Mouse (Mus musculus) midbrain, embryonic 14.5 days (tissue): ENCODE data around the gene Palld. TPM values are rescaled to one million over a fixed set of nuclear protein-coding genes. Genes with fewer than 3 reads are reported as not detected.

Experiments
- ATAC-seq: fragments of 200-750 bp; cut with Nextera tagmentation; 2 replicates; pipeline ENCODE4 v1.8.0; 2017; ENCODE audit warnings: moderate number of reproducible peaks, moderate library complexity; ENCODE audit not compliant: low FRiP score, low TSS enrichment
- DNase-seq: peaks from one replicate; pipeline ENCODE4 v3.0.0-alpha.2; 2015
- H3K27ac ChIP-seq: fragments of 300-500 bp; sonication (generic); replicated peaks from 2 replicates; pipeline ENCODE4 v1.5.1; 2014; ENCODE audit warnings: mild to moderate bottlenecking, low read depth, low read length, moderate library complexity
- H3K27me3 ChIP-seq: fragments of 300-500 bp; sonication (generic); 2 replicates; pipeline ENCODE4 v1.6.1; 2014; ENCODE audit warnings: low read length, control low read depth, mixed read lengths; ENCODE audit not compliant: control insufficient read depth, insufficient read depth
- H3K36me3 ChIP-seq: fragments of 300-500 bp; sonication (generic); 2 replicates; pipeline ENCODE4 v1.6.1; 2014; ENCODE audit warnings: low read length, control low read depth; ENCODE audit not compliant: control insufficient read depth, insufficient read depth
- H3K4me1 ChIP-seq: fragments of 300-500 bp; sonication (generic); 2 replicates; pipeline ENCODE4 v1.6.1; 2014; ENCODE audit warnings: mild to moderate bottlenecking, antibody characterized with exemption, low read length, control low read depth; ENCODE audit not compliant: control insufficient read depth, insufficient read depth
- H3K4me2 ChIP-seq: fragments of 300-500 bp; sonication (generic); 2 replicates; pipeline ENCODE4 v1.6.1; 2014; ENCODE audit warnings: mild to moderate bottlenecking, low read length, moderate library complexity
- H3K4me3 ChIP-seq: fragments of 300-500 bp; sonication (generic); replicated peaks from 2 replicates; pipeline ENCODE4 v1.5.1; 2014; ENCODE audit warnings: low read depth, low read length
- H3K9ac ChIP-seq: fragments of 300-500 bp; sonication (generic); replicated peaks from 2 replicates; pipeline ENCODE4 v1.6.1; 2014; ENCODE audit warnings: mild to moderate bottlenecking, low read length, moderate library complexity
- H3K9me3 ChIP-seq: fragments of 300-500 bp; sonication (generic); 2 replicates; pipeline ENCODE4 v1.6.1; 2016; ENCODE audit warnings: low read length, control low read depth, mixed read lengths; ENCODE audit not compliant: control insufficient read depth
- WGBS: fragments of 180-500 bp; shearing (Covaris S2); extraction: QIAGEN DNeasy Blood & Tissue Kit; methylation state at CpG from one replicate; pipeline ENCODE4 v1.1.7; 2014; 5-methylcytosine and 5-hydroxymethylcytosine counted together
- polyA plus RNA-seq: library from polyadenylated mRNA; unstranded; fragments of >200 nt; fragmentation: Nextera tagmentation; extraction: Ambion mirVana; gene quantifications from 2 replicates; pipeline ENCODE4 v1.2.1, GENCODE M21; 2014

Palld gene
- polyA plus RNA-seq, 1 experiment from 2014 or later, result 19.4 TPM

DNA sequence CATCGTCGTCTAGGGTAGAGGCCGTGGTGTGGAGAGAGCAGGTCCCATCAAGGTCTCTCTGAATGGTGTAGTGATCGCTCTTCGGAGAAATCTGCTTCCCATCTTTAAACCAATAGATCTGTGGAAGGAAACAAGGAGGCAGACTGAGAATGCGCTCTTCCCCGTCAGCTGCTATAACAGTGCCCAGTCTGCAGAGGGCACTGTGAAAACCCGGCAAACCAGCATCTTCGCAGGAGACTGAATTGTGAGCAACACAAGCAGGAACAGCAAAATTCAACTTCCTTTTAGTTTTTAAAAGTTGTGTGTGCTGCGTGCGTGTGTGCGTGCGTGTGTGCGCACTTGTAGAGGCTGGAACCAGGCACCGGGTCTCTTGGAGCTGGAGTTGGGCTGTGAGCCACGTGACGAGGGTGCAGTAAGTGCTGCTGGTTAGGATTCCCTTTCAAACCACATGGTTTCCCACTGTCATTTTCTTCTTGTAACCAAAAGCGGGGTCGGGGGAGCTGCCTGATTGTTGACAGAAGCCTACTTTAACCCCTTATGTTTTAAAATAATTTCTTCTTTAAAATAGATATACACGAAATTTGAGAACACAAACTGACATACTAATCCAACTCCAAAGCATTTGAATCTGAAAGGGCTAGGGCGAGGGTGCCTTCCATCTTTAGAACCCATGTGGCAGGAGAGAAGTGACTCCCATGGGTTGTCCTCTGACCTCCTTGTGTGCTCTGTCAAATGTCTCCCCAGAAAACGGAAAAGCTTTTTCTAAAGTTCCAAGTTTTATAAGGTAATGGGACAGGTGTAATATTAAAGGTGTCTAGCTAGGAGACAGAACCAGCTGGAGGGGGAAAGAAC lies 370.3 kb downstream of the Palld start:
- WGBS, result 68% methylated on average over 22 of the region's 22 CpGs
- Histone ChIP-seq H3K4me1 (no peaks in the 10 kb centered on the region), H3K9me3 (no peaks in the 10 kb centered on the region), H3K27ac (no peak overlapping the region), H3K4me2 (no peak overlapping the region), H3K4me3 (no peak overlapping the region), H3K36me3 (no peaks in the 10 kb centered on the region), H3K27me3 (no peaks in the 10 kb centered on the region), H3K9ac (no peak overlapping the region)
- no peak for ATAC-seq
- DNase-seq, result no peak

DNA sequence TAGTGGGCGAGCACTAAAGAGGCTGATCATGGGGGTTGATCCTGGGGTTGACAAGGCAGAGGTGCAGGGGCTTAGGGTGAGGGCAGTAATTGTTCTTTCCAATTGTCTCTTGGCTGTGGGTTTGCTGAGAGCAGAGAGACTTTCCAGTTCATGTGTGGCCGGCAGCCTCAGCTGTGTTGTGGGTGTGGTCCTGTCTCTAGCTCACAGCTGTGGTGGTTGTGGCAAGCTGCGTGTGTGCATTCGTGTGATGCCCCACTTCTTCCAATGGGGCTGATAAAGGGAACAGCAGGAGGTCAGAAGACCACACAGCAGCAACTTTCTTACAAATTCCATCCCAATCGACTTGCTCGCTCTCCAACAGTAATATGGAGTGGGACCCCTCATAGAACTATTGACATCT lies 373.8 kb downstream of the Palld start:
- no peak for ATAC-seq
- no peaks in the 10 kb centered on the region for H3K4me1 ChIP-seq
- H3K4me2 ChIP-seq, result no peak overlapping the region
- H3K27me3 ChIP-seq, result no peaks in the 10 kb centered on the region
- WGBS, result 79% methylated on average over 6 of the region's 6 CpGs
- no peak for DNase-seq
- H3K27ac ChIP-seq, result no peak overlapping the region
- H3K9ac ChIP-seq, result no peak overlapping the region
- 0 out of 2 replicates have a peak, but pooled peaks cover 2% of the 10 kb centered on the region for H3K36me3 ChIP-seq
- H3K9me3 ChIP-seq, result no peaks in the 10 kb centered on the region
- no peak overlapping the region for H3K4me3 ChIP-seq

DNA sequence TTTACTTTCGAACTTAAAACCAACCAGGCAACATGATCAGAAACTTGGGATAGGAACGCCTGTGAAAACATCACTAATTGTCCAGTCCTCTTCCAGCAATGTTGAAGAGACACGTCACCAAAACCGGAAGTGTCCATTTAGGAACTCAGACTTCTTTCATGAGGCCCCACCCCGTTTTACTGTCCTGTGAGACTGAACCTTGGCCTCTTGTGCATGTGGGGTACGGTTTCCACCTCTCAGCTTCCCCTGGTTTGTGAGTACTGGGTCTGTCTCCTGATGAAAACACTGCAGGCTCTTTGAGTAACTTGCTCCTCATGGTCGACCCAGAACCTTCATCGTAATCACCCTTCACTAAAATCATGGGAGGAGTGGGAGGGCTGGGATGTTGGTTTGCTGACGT lies 374.3 kb downstream of the Palld start:
- DNase-seq (no peak), ATAC-seq (no peak)
- Histone ChIP-seq H3K9ac (no peak overlapping the region), H3K27me3 (no peaks in the 10 kb centered on the region), H3K9me3 (no peaks in the 10 kb centered on the region), H3K36me3 (0 out of 2 replicates have a peak, but pooled peaks cover 2% of the 10 kb centered on the region), H3K4me2 (no peak overlapping the region), H3K27ac (no peak overlapping the region), H3K4me1 (no peaks in the 10 kb centered on the region), H3K4me3 (no peak overlapping the region)
- 93% methylated on average over 9 of the region's 9 CpGs for WGBS

DNA sequence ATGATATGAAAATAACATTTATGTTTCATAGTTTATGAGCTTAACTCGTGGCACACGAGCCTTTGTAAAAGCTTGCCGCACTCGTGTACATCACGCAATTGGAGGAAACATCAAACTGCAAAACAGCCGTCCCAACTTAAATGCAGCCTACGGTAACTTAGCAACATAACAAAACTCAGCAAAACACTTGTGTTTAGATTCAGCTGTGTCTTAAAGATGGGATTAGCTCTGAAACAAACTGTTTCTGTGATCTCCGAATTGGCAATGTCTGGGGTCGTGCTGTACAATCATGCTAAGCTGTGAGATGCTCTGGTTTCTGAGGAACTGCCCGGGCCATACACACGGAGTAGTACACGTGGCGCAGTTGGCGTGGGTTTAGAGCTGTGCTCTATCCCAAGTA lies 375.5 kb downstream of the Palld start:
- 88% methylated on average over 14 of the region's 14 CpGs for WGBS
- Histone ChIP-seq H3K27me3 (no peaks in the 10 kb centered on the region), H3K4me1 (no peaks in the 10 kb centered on the region), H3K36me3 (0 out of 2 replicates have a peak, but pooled peaks cover 2% of the 10 kb centered on the region), H3K27ac (no peak overlapping the region), H3K9me3 (no peaks in the 10 kb centered on the region), H3K4me2 (no peak overlapping the region), H3K9ac (no peak overlapping the region), H3K4me3 (no peak overlapping the region)
- DNase-seq (no peak), ATAC-seq (no peak)

DNA sequence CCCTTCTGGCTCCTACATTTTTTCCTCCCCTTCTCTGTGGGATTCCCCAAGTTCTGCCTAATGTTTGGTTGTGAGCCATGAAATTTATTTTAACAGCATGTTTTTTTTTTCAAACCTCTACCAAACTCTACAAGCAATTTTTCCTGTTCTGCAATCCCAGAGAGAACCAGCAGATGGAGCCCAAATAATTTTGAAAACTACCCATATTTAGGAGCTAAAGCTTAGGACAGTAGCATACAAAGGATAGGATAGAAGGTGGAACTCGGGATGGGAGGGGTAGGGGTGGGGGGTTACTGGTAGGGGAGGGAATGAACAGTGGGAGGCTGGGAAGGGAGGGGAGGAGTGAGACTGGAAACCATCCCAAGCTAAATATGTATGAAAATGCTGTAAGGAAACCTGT lies 380.4 kb downstream of the Palld start:
- no peaks in the 10 kb centered on the region for H3K4me1 ChIP-seq
- peak; percentile 79 for DNase-seq
- WGBS, result 15% methylated on average over 1 of the region's 1 CpGs
- H3K36me3 ChIP-seq, result 0 out of 2 replicates have a peak, but pooled peaks cover 2% of the 10 kb centered on the region
- no peak overlapping the region for H3K9ac ChIP-seq
- no peak for ATAC-seq
- no peak overlapping the region for H3K4me2 ChIP-seq
- no peaks in the 10 kb centered on the region for H3K27me3 ChIP-seq
- no peak overlapping the region for H3K27ac ChIP-seq
- no peaks in the 10 kb centered on the region for H3K9me3 ChIP-seq
- H3K4me3 ChIP-seq, result no peak overlapping the region

DNA sequence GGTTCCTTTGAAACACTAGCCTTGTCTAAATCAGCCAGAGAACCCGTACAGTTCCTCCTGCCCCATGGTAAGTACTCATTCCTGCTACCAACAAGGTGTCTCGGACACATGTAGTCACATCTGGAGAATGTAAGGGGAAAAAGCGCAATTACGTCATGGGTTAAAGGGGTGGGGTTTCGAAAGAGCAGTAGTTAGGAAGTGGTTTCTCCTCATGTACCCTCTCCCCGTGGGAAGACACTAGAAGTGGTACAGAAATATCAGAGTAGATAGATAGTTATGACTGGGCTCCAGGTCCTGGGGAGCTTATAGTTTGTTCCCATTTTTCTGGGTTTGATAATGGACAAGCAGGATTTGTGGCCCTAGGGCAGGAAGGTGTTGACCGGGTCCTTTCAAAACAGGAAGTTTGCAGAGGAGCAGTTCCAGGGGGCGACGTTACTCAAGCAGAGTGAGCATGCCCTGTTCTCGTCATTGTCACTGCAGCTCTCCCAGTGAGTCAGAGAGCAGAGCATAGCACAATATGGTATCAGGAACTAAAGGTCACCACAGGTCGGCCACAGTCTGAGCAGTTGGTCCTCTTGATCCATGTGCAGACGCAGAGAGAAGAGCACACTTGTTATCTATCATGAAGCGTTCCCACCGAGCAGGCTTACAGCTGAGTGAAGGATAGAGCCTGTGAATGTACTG lies 384.8 kb downstream of the Palld start:
- no peak overlapping the region for H3K9ac ChIP-seq
- ATAC-seq, result no peak
- H3K9me3 ChIP-seq, result no peaks in the 10 kb centered on the region
- WGBS, result 81% methylated on average over 14 of the region's 14 CpGs
- 0 out of 2 replicates have a peak overlapping the region, but pooled peaks have one; percentile 28 for H3K27ac ChIP-seq
- DNase-seq, result no peak
- no peak overlapping the region for H3K4me2 ChIP-seq
- 0 out of 2 replicates have a peak, but pooled peaks cover 2% of the 10 kb centered on the region for H3K36me3 ChIP-seq
- no peak overlapping the region for H3K4me3 ChIP-seq
- peaks cover 14% of the 10 kb centered on the region for H3K4me1 ChIP-seq
- no peaks in the 10 kb centered on the region for H3K27me3 ChIP-seq

DNA sequence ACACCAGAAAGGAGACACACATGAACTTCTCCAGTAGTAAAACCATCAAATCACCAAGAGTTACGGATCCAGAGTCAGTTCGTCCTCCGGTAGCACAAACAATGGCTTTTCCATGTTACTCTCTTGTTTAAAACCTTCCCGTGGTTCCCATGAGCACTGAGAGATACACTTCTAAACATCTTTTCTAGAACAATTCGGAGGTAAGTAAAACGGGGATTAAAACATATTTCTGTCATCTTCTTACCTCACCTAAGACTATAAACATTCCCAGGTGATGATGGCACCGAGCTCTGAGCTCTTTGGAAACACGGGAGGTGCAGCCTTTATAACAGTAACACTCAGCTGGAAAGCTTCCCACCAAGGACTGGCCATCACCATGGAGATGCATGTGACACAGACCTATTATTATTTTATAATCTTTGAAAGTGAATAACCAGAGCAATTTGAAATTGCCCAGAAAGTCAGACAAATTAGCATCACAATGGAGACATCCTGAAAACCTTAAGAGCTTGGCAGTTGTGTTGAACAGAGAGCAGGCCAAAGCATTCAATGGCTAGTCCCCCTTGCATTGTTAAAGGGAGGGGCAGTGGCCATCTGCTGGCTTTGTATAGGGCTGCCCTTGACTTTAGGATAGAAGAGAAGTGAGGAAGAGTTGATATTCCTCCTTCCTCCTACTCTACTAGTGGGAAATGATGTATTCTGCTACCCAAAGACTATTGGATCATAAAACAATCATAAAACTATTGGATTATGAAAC lies 385.6 kb downstream of the Palld start:
- Histone ChIP-seq H3K36me3 (0 out of 2 replicates have a peak, but pooled peaks cover 6% of the 10 kb centered on the region), H3K4me3 (no peak overlapping the region), H3K9ac (no peak overlapping the region), H3K9me3 (no peaks in the 10 kb centered on the region), H3K4me1 (peaks cover 14% of the 10 kb centered on the region), H3K27ac (peak overlapping the region; percentile 68), H3K4me2 (peak overlapping the region; percentile 45), H3K27me3 (no peaks in the 10 kb centered on the region)
- peak; percentile 22; the same call in 1 of the 2 replicates for ATAC-seq
- 51% methylated on average over 8 of the region's 8 CpGs for WGBS
- DNase-seq, result peak; percentile 51

DNA sequence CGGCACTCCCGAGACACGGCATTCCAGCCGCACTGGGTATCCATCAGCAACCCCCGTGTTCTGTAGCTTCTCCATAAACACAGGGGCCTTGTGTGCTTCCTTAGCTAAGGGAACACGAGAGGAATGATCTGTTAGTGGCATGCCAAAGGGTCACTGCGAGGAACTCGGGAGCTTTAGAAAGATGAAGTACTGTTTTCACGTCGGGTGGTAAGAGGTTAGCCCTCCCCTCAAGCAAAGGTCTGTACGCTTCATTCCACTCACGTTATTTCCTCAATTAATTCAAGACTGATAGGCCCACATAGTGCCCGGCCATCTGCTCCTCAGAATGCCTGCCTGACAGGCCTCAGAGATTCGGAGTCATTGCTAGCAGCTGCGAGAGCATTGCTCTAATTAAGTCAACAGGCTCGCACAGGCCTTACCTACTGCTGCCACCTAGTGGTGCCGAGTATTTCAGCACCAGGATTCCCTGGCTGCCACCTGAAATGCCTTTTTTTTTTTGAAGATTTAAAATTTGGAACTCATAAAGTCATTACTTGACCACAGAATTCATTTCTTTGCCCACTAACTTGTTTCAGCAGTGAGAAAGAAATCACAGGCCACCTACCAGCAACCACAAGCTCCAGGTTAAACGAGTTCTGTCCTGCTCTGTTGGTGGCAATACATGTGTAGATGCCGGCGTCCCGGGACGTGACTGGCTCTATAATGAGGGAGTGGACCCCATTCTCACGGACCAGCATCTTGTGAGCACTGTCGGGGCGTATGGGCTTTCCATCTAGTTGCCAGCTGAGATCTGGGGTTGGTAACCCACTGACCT lies 386.4 kb downstream of the Palld start:
- peak; percentile 86 for ATAC-seq
- no peaks in the 10 kb centered on the region for H3K9me3 ChIP-seq
- H3K9ac ChIP-seq, result peak overlapping the region; percentile 14
- 22% methylated on average over 25 of the region's 25 CpGs for WGBS
- H3K4me2 ChIP-seq, result peak overlapping the region; percentile 45
- H3K4me1 ChIP-seq, result peaks cover 14% of the 10 kb centered on the region
- peak overlapping the region; percentile 88 for H3K27ac ChIP-seq
- H3K27me3 ChIP-seq, result no peaks in the 10 kb centered on the region
- peak overlapping the region; percentile 20 for H3K4me3 ChIP-seq
- H3K36me3 ChIP-seq, result 0 out of 2 replicates have a peak, but pooled peaks cover 6% of the 10 kb centered on the region
- peak; percentile 94 for DNase-seq
